Mouse (Mus musculus): ENCODE measurements at regions not wholly inside any gene's neighbourhood (a gene's known extent, or its start where the extent isn't known, plus 50 kb on each side); places are given as distances from the start of the nearest gene placed in this dataset.
A peak's percentile ranks its signal among the peaks of the same experiment; 100 is the strongest.

- ATAC-seq (no peak), DNase-seq (ENCODE audit: low spot score) (no peak)
- H3K4me1 ChIP-seq (ENCODE audit: insufficient read depth, low read depth, low read length), result no peaks in the 10 kb centered on the region
- no peaks in the 10 kb centered on the region for H3K36me3 ChIP-seq (ENCODE audit: insufficient read depth, low read length)
- no peak overlapping the region for H3K4me3 ChIP-seq (ENCODE audit: low read depth, low read length)
- H3K4me2 ChIP-seq (replicated peaks; ENCODE audit: low read depth, low read length), result no peak overlapping the region
- TF ChIP-seq CTCF (IDR thresholded peaks at IDR 0.05) (peak; percentile 42), EP300 (IDR thresholded peaks at IDR 0.05) (no peak)
- no peaks in the 10 kb centered on the region for H3K9me3 ChIP-seq (ENCODE audit: low read length)
- H3K27ac ChIP-seq (ENCODE audit: low read length), result no peak overlapping the region
- no peak overlapping the region for H3K9ac ChIP-seq (replicated peaks; ENCODE audit: low read depth)
- H3K27me3 ChIP-seq (replicated peaks; ENCODE audit: insufficient read depth, low read length), result no peaks in the 10 kb centered on the region
- 38% methylated on average over 1 of the region's 1 CpGs for WGBS
Measured at GRCm38 (mm10) chr3:143156174-143156573, 274.4 kb upstream of the Pkn2 start.

GRCm38 (mm10) chr3:143155556-143155955 lies 273.8 kb upstream of the Pkn2 start:
- TF ChIP-seq CTCF (IDR thresholded peaks at IDR 0.05), result no peak
- no peak for TF ChIP-seq EP300 (IDR thresholded peaks at IDR 0.05)
- H3K9ac ChIP-seq (replicated peaks; ENCODE audit: low read depth), result no peak overlapping the region
- no peak overlapping the region for H3K4me2 ChIP-seq (replicated peaks; ENCODE audit: low read depth, low read length)
- ATAC-seq (no peak), DNase-seq (ENCODE audit: low spot score) (no peak)
- no peaks in the 10 kb centered on the region for H3K9me3 ChIP-seq (ENCODE audit: low read length)
- WGBS, result 77% methylated on average over 1 of the region's 1 CpGs
- no peaks in the 10 kb centered on the region for H3K4me1 ChIP-seq (ENCODE audit: insufficient read depth, low read depth, low read length)
- H3K36me3 ChIP-seq (ENCODE audit: insufficient read depth, low read length), result no peaks in the 10 kb centered on the region
- no peaks in the 10 kb centered on the region for H3K27me3 ChIP-seq (replicated peaks; ENCODE audit: insufficient read depth, low read length)
- H3K27ac ChIP-seq (ENCODE audit: low read length), result no peak overlapping the region
- H3K4me3 ChIP-seq (ENCODE audit: low read depth, low read length), result no peak overlapping the region

DNA sequence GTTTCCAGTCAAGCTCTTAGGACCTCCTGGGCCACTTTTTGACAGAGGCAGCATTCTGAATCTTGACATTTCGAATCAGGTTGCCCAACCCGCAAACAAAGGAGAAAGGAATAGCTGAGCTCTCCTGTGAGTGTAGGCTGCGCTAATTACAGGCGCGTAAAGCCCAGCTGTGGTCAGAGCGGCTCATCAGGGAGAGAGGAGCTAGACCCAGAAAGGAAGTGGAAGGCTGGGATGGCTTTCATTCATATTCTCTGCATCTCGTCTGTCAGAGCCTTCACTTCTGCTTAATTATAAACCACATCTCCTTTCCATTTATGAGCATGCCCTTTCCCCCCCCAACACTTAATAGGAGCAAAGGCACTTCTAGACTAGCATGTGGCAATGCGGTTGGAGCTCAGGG lies 265.7 kb upstream of the Pkn2 start:
- DNase-seq (ENCODE audit: low spot score) (no peak), ATAC-seq (no peak)
- Histone ChIP-seq H3K4me2 (replicated peaks; ENCODE audit: low read depth, low read length) (no peak overlapping the region), H3K4me3 (ENCODE audit: low read depth, low read length) (no peak overlapping the region), H3K27me3 (replicated peaks; ENCODE audit: insufficient read depth, low read length) (no peaks in the 10 kb centered on the region), H3K4me1 (ENCODE audit: insufficient read depth, low read depth, low read length) (no peaks in the 10 kb centered on the region), H3K9me3 (ENCODE audit: low read length) (no peaks in the 10 kb centered on the region), H3K36me3 (ENCODE audit: insufficient read depth, low read length) (no peaks in the 10 kb centered on the region), H3K9ac (replicated peaks; ENCODE audit: low read depth) (no peak overlapping the region), H3K27ac (ENCODE audit: low read length) (no peak overlapping the region)
- no peak for TF ChIP-seq EP300 (IDR thresholded peaks at IDR 0.05)
- no peak for TF ChIP-seq CTCF (IDR thresholded peaks at IDR 0.05)
- 77% methylated on average over 8 of the region's 8 CpGs for WGBS

- Histone ChIP-seq H3K9ac (replicated peaks; ENCODE audit: low read depth) (no peak overlapping the region), H3K4me2 (replicated peaks; ENCODE audit: low read depth, low read length) (no peak overlapping the region), H3K4me1 (ENCODE audit: insufficient read depth, low read depth, low read length) (no peaks in the 10 kb centered on the region), H3K27ac (ENCODE audit: low read length) (no peak overlapping the region), H3K36me3 (ENCODE audit: insufficient read depth, low read length) (no peaks in the 10 kb centered on the region), H3K27me3 (replicated peaks; ENCODE audit: insufficient read depth, low read length) (no peaks in the 10 kb centered on the region), H3K9me3 (ENCODE audit: low read length) (no peaks in the 10 kb centered on the region), H3K4me3 (ENCODE audit: low read depth, low read length) (no peak overlapping the region)
- TF ChIP-seq EP300 (IDR thresholded peaks at IDR 0.05), result no peak
- TF ChIP-seq CTCF (IDR thresholded peaks at IDR 0.05), result no peak
- WGBS, result 83% methylated on average over 3 of the region's 3 CpGs
- no peak for DNase-seq (ENCODE audit: low spot score)
- no peak for ATAC-seq
Measured at GRCm38 (mm10) chr3:143138952-143139351, 257.1 kb upstream of the Pkn2 start.

DNA sequence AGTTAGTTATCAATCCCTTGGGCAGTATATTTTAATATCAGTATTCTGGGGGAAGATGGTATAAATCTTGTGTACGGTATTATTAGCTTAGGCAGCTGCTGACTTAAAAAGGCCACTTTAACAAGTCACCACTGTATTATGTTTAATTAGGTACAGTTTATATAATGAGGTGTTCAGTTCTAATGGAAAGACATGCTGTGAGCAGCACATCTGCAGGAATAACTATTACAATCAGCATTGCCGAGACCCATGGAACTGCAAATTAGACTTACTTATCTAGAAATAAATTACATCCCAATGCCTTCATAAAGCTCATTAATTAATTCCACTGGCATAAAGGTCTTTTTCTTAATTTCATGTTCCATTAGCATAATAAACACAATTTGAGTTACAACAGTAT lies 252.7 kb upstream of the Pkn2 start:
- WGBS, result 78% methylated on average over 2 of the region's 2 CpGs
- no peak overlapping the region for H3K9ac ChIP-seq (replicated peaks; ENCODE audit: low read depth)
- no peak overlapping the region for H3K27ac ChIP-seq (ENCODE audit: low read length)
- no peaks in the 10 kb centered on the region for H3K36me3 ChIP-seq (ENCODE audit: insufficient read depth, low read length)
- H3K4me2 ChIP-seq (replicated peaks; ENCODE audit: low read depth, low read length), result no peak overlapping the region
- H3K4me1 ChIP-seq (ENCODE audit: insufficient read depth, low read depth, low read length), result no peaks in the 10 kb centered on the region
- H3K4me3 ChIP-seq (ENCODE audit: low read depth, low read length), result no peak overlapping the region
- no peak for DNase-seq (ENCODE audit: low spot score)
- H3K27me3 ChIP-seq (replicated peaks; ENCODE audit: insufficient read depth, low read length), result no peaks in the 10 kb centered on the region
- no peak for TF ChIP-seq CTCF (IDR thresholded peaks at IDR 0.05)
- H3K9me3 ChIP-seq (ENCODE audit: low read length), result no peaks in the 10 kb centered on the region
- ATAC-seq, result no peak

- ATAC-seq (no peak; the same call in 1 of the 2 replicates), DNase-seq (ENCODE audit: low spot score) (peak; percentile 23)
- H3K27me3 ChIP-seq (replicated peaks; ENCODE audit: insufficient read depth, low read length), result no peaks in the 10 kb centered on the region
- H3K9ac ChIP-seq (replicated peaks; ENCODE audit: low read depth), result no peak overlapping the region
- H3K4me1 ChIP-seq (ENCODE audit: insufficient read depth, low read depth, low read length), result peaks cover 7% of the 10 kb centered on the region; the same call in 1 of the 2 replicates
- H3K4me3 ChIP-seq (ENCODE audit: low read depth, low read length), result no peak overlapping the region
- no peaks in the 10 kb centered on the region for H3K9me3 ChIP-seq (ENCODE audit: low read length)
- 0 out of 2 replicates have a peak overlapping the region, but pooled peaks have one; percentile 20 for H3K4me2 ChIP-seq (replicated peaks; ENCODE audit: low read depth, low read length)
- TF ChIP-seq CTCF (IDR thresholded peaks at IDR 0.05) (no peak), EP300 (IDR thresholded peaks at IDR 0.05) (no peak)
- no peaks in the 10 kb centered on the region for H3K36me3 ChIP-seq (ENCODE audit: insufficient read depth, low read length)
- 0 out of 2 replicates have a peak overlapping the region, but pooled peaks have one; percentile 38 for H3K27ac ChIP-seq (ENCODE audit: low read length)
- 25% methylated on average over 13 of the region's 13 CpGs for WGBS
Measured at GRCm38 (mm10) chr3:143107733-143108291, 226.0 kb upstream of the Pkn2 start.

DNA sequence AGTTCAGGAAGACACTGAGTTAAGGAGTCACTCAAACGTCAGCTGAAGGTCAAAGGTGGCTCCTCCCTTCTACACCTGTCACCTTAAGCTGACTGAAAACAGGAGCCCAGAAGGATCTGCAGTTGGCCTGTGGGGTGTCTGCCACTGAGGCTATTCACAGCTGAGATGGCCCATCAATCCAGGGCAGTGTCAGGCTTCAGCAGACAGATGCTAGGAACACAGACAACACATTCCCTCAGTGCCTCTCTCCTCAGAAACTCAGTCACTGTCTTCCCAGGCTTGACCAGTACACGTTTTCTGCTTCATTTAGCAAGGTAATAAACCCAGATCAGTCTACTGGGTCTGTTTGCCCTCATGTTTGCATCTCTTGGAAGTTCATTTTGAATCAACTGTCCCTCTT lies 222.9 kb upstream of the Pkn2 start:
- WGBS, result 42% methylated on average over 2 of the region's 2 CpGs
- no peak overlapping the region for H3K9ac ChIP-seq (replicated peaks; ENCODE audit: low read depth)
- TF ChIP-seq CTCF (IDR thresholded peaks at IDR 0.05) (no peak), EP300 (IDR thresholded peaks at IDR 0.05) (no peak)
- ATAC-seq, result no peak
- H3K9me3 ChIP-seq (ENCODE audit: low read length), result no peaks in the 10 kb centered on the region
- H3K27me3 ChIP-seq (replicated peaks; ENCODE audit: insufficient read depth, low read length), result no peaks in the 10 kb centered on the region
- no peaks in the 10 kb centered on the region for H3K36me3 ChIP-seq (ENCODE audit: insufficient read depth, low read length)
- H3K4me3 ChIP-seq (ENCODE audit: low read depth, low read length), result no peak overlapping the region
- H3K4me2 ChIP-seq (replicated peaks; ENCODE audit: low read depth, low read length), result no peak overlapping the region
- peaks cover 7% of the 10 kb centered on the region; the same call in 1 of the 2 replicates for H3K4me1 ChIP-seq (ENCODE audit: insufficient read depth, low read depth, low read length)
- DNase-seq (ENCODE audit: low spot score), result no peak
- H3K27ac ChIP-seq (ENCODE audit: low read length), result no peak overlapping the region

All from lung, postnatal 0 days (tissue).